Mouse (Mus musculus): ENCODE data around the gene Ccdc78. TPM values are rescaled to one million over a fixed set of nuclear protein-coding genes. Genes with fewer than 3 reads are reported as not detected.

Gene Ccdc78
- polyA plus RNA-seq, 1 experiment from 2014 or later: 0.04 TPM

DNA sequence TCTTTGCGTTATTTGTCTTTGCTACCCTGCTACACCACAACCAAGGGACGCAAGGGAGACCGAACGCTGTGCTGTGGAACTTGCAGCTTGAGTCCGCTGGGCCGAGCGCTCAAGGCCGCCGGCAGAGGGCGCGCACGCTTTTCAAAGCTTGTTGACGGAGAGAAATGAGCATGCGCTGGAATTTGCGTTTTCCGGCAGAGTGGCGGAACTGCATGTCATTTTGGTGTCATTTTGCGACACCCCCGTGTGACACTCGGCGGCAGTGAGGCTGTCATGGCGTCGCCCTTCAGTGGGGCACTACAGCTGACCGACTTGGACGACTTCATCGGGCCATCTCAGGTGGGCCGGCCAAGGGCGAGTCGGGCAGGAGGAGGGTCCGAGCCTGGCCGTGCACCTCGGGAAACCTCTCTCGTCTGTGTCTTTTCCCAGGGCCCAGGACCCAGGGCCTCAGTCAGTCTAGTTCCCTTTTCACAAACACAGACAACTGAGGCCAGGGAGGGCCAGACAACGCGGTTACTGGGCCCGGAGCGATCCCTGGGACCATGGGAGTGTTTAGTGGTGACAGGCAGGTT lies 12.7 kb upstream of the Ccdc78 start, which contains the start of gene Narfl:
Gene Narfl, plus strand, starts transcription at position 228 of the 572 bp plus-strand sequence.
- peaks cover 9% of the 10 kb centered on the region for H3K4me1 ChIP-seq (ENCODE audit: control insufficient read depth, low read depth, low read length)
- H3K4me3 ChIP-seq (ENCODE audit: low read depth, low read length): peak within 1 kb of the TSS; percentile 83
- H3K9ac ChIP-seq (ENCODE audit: low read depth, low read length): peak within 1 kb of the TSS; percentile 86
- peaks cover 3% of the 10 kb centered on the region; the same call in 1 of the 2 replicates for H3K36me3 ChIP-seq (ENCODE audit: control insufficient read depth, insufficient read depth)
- under 1% methylated on average over 37 of the region's 37 CpGs for WGBS (ENCODE audit: insufficient replicate concordance)
- no peaks in the 10 kb centered on the region for H3K9me3 ChIP-seq (replicated peaks; ENCODE audit: control insufficient read depth, low read length)
- peak; percentile 90 for ATAC-seq (ENCODE audit: low read depth)
- no peak within 1 kb of the TSS for H3K27ac ChIP-seq (ENCODE audit: low read length)
- H3K27me3 ChIP-seq (ENCODE audit: control insufficient read depth, insufficient read depth, low read depth, low read length): no peaks in the 10 kb centered on the region; the same call in 1 of the 2 replicates
- peak within 1 kb of the TSS; percentile 70 for H3K4me2 ChIP-seq (ENCODE audit: low read depth, low read length)

DNA sequence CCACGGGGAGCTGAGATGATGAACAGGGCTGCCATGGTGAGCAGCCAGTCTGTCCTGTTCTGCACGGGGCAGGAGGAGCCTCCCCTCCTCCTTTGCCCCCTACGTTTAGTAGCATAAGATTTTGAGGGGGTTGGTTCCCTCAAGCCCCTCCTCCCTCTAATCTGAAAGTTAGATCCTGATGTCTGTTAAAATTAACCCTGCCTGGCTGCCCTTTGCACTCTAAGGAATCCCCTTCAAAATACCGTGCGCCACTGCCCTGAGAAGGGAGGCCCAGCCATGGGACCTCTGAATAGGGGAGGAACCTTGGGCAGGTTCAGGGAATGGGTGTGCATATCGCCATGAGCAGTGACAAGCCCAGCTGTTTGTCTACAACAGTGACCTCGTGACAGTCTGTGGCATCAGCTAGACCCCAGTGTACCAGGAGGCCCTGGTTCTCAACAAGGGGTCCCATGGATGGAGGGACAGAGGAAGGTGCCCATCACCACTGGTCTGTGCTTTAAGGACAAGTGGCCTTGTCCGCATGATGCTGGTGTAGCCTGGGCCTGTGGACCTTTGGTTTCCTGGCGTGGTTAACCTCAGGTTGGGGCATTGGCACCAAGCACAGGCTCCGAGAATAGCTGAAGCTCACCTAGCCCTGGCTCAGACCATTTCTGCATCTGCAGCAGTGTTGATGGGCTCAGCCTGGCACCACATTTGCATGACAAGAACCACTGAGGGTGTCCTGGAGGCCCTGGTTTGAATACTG lies 10.9 kb upstream of the Ccdc78 start:
- no peak overlapping the region for H3K27ac ChIP-seq (ENCODE audit: low read length)
- H3K9ac ChIP-seq (ENCODE audit: low read depth, low read length): no peak overlapping the region
- H3K9me3 ChIP-seq (replicated peaks; ENCODE audit: control insufficient read depth, low read length): no peaks in the 10 kb centered on the region
- H3K27me3 ChIP-seq (ENCODE audit: control insufficient read depth, insufficient read depth, low read depth, low read length): no peaks in the 10 kb centered on the region
- ATAC-seq (ENCODE audit: low read depth): no peak
- H3K4me2 ChIP-seq (ENCODE audit: low read depth, low read length): no peak overlapping the region
- H3K4me1 ChIP-seq (ENCODE audit: control insufficient read depth, low read depth, low read length): peaks cover 9% of the 10 kb centered on the region
- peaks cover 5% of the 10 kb centered on the region; the same call in 1 of the 2 replicates for H3K36me3 ChIP-seq (ENCODE audit: control insufficient read depth, insufficient read depth)
- 69% methylated on average over 10 of the region's 10 CpGs for WGBS (ENCODE audit: insufficient replicate concordance)
- no peak overlapping the region for H3K4me3 ChIP-seq (ENCODE audit: low read depth, low read length)

DNA sequence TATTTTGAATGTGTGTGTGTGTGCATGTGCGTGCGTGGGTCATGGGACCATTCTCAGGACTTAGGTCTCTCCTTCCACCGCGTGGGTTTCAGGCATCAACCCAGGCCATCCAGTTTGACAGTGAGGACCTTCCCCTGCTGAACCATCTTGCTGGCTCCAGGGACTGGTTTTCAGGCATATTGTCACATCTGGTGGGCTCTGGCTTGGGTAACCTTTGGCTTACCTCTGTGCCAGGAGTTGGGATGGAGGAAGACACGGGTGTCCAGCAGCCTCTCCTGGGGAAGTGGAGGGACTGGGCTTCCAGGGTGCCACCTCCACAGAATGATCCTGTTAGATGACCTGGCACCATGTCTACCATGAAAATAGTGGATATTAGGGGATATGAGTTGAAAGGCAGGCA lies 8.4 kb upstream of the Ccdc78 start:
- no peak for ATAC-seq (ENCODE audit: low read depth)
- Histone ChIP-seq H3K4me3 (ENCODE audit: low read depth, low read length) (no peak overlapping the region), H3K9ac (ENCODE audit: low read depth, low read length) (no peak overlapping the region), H3K9me3 (replicated peaks; ENCODE audit: control insufficient read depth, low read length) (no peaks in the 10 kb centered on the region), H3K27ac (ENCODE audit: low read length) (no peak overlapping the region), H3K36me3 (ENCODE audit: control insufficient read depth, insufficient read depth) (peaks cover 12% of the 10 kb centered on the region), H3K4me2 (ENCODE audit: low read depth, low read length) (no peak overlapping the region), H3K27me3 (ENCODE audit: control insufficient read depth, insufficient read depth, low read depth, low read length) (no peaks in the 10 kb centered on the region), H3K4me1 (ENCODE audit: control insufficient read depth, low read depth, low read length) (peaks cover 9% of the 10 kb centered on the region)
- 84% methylated on average over 5 of the region's 5 CpGs for WGBS (ENCODE audit: insufficient replicate concordance)

DNA sequence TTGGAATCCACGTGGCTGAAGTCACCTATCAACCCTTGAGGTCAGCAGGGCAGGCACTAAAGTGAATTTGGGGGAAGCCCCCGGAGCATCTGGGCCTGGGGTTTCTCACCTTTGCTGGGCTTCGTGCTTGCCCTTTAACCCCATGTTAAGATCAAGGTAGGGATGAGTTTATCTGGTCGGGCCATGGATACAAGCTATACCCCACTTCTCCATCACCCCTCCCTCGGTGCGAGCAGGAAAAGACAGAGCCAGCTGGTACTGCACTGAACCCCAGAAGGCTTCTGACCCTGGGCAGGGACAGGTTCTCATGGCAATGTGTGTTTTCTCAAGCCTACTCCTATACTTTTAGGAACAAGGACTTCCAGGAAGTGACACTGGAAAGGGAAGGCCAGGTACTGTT lies 5.0 kb upstream of the Ccdc78 start:
- no peak overlapping the region for H3K27ac ChIP-seq (ENCODE audit: low read length)
- peaks cover 5% of the 10 kb centered on the region for H3K4me1 ChIP-seq (ENCODE audit: control insufficient read depth, low read depth, low read length)
- 76% methylated on average over 6 of the region's 6 CpGs for WGBS (ENCODE audit: insufficient replicate concordance)
- H3K27me3 ChIP-seq (ENCODE audit: control insufficient read depth, insufficient read depth, low read depth, low read length): no peaks in the 10 kb centered on the region
- H3K4me2 ChIP-seq (ENCODE audit: low read depth, low read length): no peak overlapping the region
- no peak overlapping the region for H3K9ac ChIP-seq (ENCODE audit: low read depth, low read length)
- ATAC-seq (ENCODE audit: low read depth): no peak
- peaks cover 12% of the 10 kb centered on the region; the same call in 1 of the 2 replicates for H3K36me3 ChIP-seq (ENCODE audit: control insufficient read depth, insufficient read depth)
- no peak overlapping the region for H3K4me3 ChIP-seq (ENCODE audit: low read depth, low read length)
- H3K9me3 ChIP-seq (replicated peaks; ENCODE audit: control insufficient read depth, low read length): no peaks in the 10 kb centered on the region

DNA sequence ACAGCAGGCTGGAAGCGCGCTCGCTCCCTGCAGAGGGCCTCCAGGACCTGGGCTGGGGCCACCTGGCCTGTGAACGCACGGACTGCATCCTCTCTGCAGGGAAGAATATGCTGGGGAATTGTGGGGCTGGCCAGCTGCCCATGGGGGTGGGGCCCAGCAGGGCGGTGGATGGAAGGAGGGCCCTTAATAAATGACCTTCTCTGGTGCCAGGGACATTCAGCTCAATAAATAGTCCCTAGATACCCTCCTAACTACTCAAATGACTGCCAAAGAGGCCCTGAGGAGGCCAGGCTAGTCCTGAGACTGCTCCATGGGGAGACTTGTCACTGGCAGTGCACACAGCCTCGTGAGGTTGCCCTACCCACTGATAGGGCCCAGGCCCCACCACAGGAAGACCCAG lies 3.3 kb upstream of the Ccdc78 start:
- no peak for ATAC-seq (ENCODE audit: low read depth)
- WGBS (ENCODE audit: insufficient replicate concordance): 66% methylated on average over 7 of the region's 7 CpGs
- H3K36me3 ChIP-seq (ENCODE audit: control insufficient read depth, insufficient read depth): peaks cover 10% of the 10 kb centered on the region; the same call in 1 of the 2 replicates

DNA sequence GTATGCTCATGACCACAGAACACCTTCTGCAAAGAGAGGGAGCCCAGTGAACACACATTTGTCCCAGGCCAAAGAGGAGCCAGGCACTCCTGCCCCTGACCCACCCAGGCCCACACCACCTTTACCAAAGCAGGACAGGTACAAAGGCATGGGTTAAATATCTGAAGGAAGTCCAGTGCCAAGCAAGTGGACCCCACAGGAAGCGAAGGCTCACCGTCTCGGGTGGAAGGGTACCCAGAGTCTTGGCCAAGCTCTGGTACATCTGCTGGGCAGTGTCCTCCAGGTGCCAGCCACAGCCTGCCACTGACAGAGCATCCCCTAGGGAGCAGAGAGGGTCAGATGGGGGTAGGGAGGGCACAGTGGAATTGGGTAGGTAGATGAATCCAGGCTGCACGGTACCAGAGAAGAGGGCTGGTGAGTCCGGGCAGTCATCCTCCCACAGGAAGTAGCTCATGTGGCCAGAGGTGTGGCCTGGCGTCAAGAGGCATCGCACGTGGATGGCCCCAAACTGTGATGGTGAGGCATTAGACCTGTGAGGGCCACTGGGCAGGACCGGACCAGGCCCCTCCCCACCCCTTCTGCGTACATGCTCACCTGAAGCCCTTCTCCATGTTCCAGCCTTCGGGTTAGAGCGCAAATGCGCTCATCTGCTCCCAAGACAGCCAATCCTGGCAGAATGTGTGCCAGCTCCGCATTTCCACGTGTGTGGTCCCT lies 2.4 kb upstream of the Ccdc78 start:
- 71% methylated on average over 15 of the region's 15 CpGs for WGBS (ENCODE audit: insufficient replicate concordance)
- Histone ChIP-seq H3K9ac (ENCODE audit: low read depth, low read length) (no peak overlapping the region), H3K27me3 (ENCODE audit: control insufficient read depth, insufficient read depth, low read depth, low read length) (no peaks in the 10 kb centered on the region), H3K4me2 (ENCODE audit: low read depth, low read length) (no peak overlapping the region), H3K36me3 (ENCODE audit: control insufficient read depth, insufficient read depth) (peaks cover 10% of the 10 kb centered on the region; the same call in 1 of the 2 replicates), H3K27ac (ENCODE audit: low read length) (no peak overlapping the region), H3K4me3 (ENCODE audit: low read depth, low read length) (no peak overlapping the region), H3K4me1 (ENCODE audit: control insufficient read depth, low read depth, low read length) (peaks cover 5% of the 10 kb centered on the region), H3K9me3 (replicated peaks; ENCODE audit: control insufficient read depth, low read length) (no peaks in the 10 kb centered on the region)
- ATAC-seq (ENCODE audit: low read depth): no peak

More for the DNA sequence above, 3.3 kb upstream of the Ccdc78 start:
- no peak overlapping the region for H3K4me3 ChIP-seq (ENCODE audit: low read depth, low read length)
- H3K4me1 ChIP-seq (ENCODE audit: control insufficient read depth, low read depth, low read length): peaks cover 5% of the 10 kb centered on the region
- no peaks in the 10 kb centered on the region for H3K9me3 ChIP-seq (replicated peaks; ENCODE audit: control insufficient read depth, low read length)
- H3K9ac ChIP-seq (ENCODE audit: low read depth, low read length): no peak overlapping the region
- H3K27me3 ChIP-seq (ENCODE audit: control insufficient read depth, insufficient read depth, low read depth, low read length): no peaks in the 10 kb centered on the region
- H3K4me2 ChIP-seq (ENCODE audit: low read depth, low read length): no peak overlapping the region
- H3K27ac ChIP-seq (ENCODE audit: low read length): no peak overlapping the region

DNA sequence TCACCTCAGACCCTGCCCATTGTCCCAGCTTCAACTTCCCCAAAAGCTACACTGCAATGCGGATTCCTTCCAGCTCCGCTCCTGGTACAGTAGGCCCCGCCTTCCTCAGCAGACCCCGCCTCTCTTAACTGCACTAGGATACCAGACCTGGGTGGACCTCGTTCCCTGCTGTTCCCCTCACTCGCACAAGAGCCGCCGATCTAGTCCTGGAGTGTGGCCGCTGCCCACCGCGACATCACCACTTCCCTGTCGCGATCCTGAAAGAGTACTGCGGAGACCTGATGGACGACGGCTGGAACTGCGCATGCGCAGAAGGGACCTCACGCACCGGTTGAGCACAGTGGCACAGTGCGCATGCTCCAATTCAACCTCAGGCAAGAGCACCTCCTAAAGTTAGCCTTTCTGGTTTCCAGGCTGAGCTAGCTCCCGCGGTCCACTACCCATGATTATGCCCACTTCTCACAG lies 1.1 kb upstream of the Ccdc78 start, which contains the start of gene Haghl:
Gene Haghl, minus strand, starts transcription at position 393 of the 465 bp plus-strand sequence.
- Histone ChIP-seq H3K4me2 (ENCODE audit: low read depth, low read length) (peak within 1 kb of the TSS; percentile 69), H3K36me3 (ENCODE audit: control insufficient read depth, insufficient read depth) (peaks cover 7% of the 10 kb centered on the region; the same call in 1 of the 2 replicates), H3K27me3 (ENCODE audit: control insufficient read depth, insufficient read depth, low read depth, low read length) (no peaks in the 10 kb centered on the region), H3K9ac (ENCODE audit: low read depth, low read length) (peak within 1 kb of the TSS; percentile 71), H3K9me3 (replicated peaks; ENCODE audit: control insufficient read depth, low read length) (no peaks in the 10 kb centered on the region), H3K4me3 (ENCODE audit: low read depth, low read length) (peak within 1 kb of the TSS; percentile 76), H3K27ac (ENCODE audit: low read length) (peak within 1 kb of the TSS; percentile 54), H3K4me1 (ENCODE audit: control insufficient read depth, low read depth, low read length) (peaks cover 5% of the 10 kb centered on the region)
- ATAC-seq (ENCODE audit: low read depth): peak; percentile 86
- under 1% methylated on average over 23 of the region's 23 CpGs for WGBS (ENCODE audit: insufficient replicate concordance)

DNA sequence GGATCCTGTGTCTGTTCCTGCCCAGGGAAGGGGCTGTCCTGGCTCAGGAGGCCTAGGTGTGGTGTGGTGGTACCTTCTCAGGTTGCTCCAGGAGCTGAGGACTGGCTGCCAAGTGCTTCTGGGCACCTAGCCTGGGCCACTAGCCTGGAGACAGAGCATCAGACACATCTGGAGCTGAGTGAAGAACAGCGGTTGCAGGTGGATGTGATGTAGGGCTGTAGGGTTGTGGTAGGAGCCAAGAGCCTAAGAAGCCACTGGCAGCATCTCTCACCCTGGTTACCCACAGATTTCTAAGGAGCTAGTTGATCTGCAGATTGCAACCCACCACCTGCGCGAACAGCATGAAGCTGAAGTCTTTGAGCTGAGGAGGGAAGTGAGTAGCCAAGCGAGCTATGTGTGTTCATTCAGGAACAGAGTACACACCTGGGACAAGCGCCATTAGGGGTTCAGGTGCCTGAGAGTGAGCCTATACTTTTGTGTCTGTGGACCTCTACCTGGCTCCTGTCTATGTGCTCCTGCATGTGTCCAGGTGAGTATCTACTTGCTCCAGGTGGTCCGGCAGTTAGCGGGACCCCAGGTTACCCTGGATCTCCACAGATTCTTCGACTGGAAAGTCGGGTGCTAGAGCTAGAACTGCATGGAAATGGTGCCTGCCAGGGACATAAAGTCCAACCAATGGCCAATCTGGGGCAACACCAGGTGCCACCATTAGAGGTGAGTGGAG lies 563 bp downstream of the Ccdc78 start:
- no peak overlapping the region for H3K4me2 ChIP-seq (ENCODE audit: low read depth, low read length)
- no peaks in the 10 kb centered on the region for H3K36me3 ChIP-seq (ENCODE audit: control insufficient read depth, insufficient read depth)
- no peak for ATAC-seq (ENCODE audit: low read depth)
- no peak overlapping the region for H3K4me3 ChIP-seq (ENCODE audit: low read depth, low read length)
- no peak overlapping the region for H3K9ac ChIP-seq (ENCODE audit: low read depth, low read length)
- H3K27me3 ChIP-seq (ENCODE audit: control insufficient read depth, insufficient read depth, low read depth, low read length): no peaks in the 10 kb centered on the region
- WGBS (ENCODE audit: insufficient replicate concordance): 82% methylated on average over 9 of the region's 9 CpGs
- peaks cover 14% of the 10 kb centered on the region for H3K4me1 ChIP-seq (ENCODE audit: control insufficient read depth, low read depth, low read length)
- no peaks in the 10 kb centered on the region for H3K9me3 ChIP-seq (replicated peaks; ENCODE audit: control insufficient read depth, low read length)
- no peak overlapping the region for H3K27ac ChIP-seq (ENCODE audit: low read length)

Measured in liver, embryonic 16.5 days (tissue).